Mouse (Mus musculus) stomach, embryonic 15.5 days (tissue): Measurements from ENCODE around the gene Slc35b1. TPM values are rescaled to one million over a fixed set of nuclear protein-coding genes. Genes with fewer than 3 reads are reported as not detected.

Experiments
- ATAC-seq: fragments of 200-750 bp; cut with Nextera tagmentation; 2 replicates; pipeline ENCODE4 v1.8.0; 2017; ENCODE audit warnings: low read depth, moderate number of reproducible peaks, moderate TSS enrichment; ENCODE audit not compliant: insufficient read depth, low FRiP score
- H3K27ac ChIP-seq: fragments of 300-500 bp; sonication (generic); 2 replicates; pipeline ENCODE4 v1.5.1; 2015; ENCODE audit warnings: mild to moderate bottlenecking, inconsistent platforms
- H3K27me3 ChIP-seq: fragments of 300-500 bp; sonication (generic); replicated peaks from 2 replicates; pipeline ENCODE4 v1.6.1; 2015; ENCODE audit warnings: inconsistent platforms
- H3K36me3 ChIP-seq: fragments of 300-500 bp; sonication (generic); 2 replicates; pipeline ENCODE4 v1.6.1; 2015; ENCODE audit warnings: inconsistent platforms
- H3K4me1 ChIP-seq: fragments of 300-500 bp; sonication (generic); 2 replicates; pipeline ENCODE4 v1.6.1; 2015; ENCODE audit warnings: inconsistent platforms
- H3K4me2 ChIP-seq: fragments of 300-500 bp; sonication (generic); 2 replicates; pipeline ENCODE4 v1.6.1; 2015; ENCODE audit warnings: mild to moderate bottlenecking, inconsistent platforms
- H3K4me3 ChIP-seq: fragments of 300-500 bp; sonication (generic); replicated peaks from 2 replicates; pipeline ENCODE4 v1.5.1; 2015; ENCODE audit warnings: inconsistent platforms
- H3K9ac ChIP-seq: fragments of 300-500 bp; sonication (generic); 2 replicates; pipeline ENCODE4 v1.6.1; 2015; ENCODE audit warnings: inconsistent platforms
- H3K9me3 ChIP-seq: fragments of 300-500 bp; sonication (generic); 2 replicates; pipeline ENCODE4 v1.6.1; 2016; ENCODE audit warnings: inconsistent platforms
- WGBS: fragments of 180-500 bp; shearing (Covaris S2); methylation state at CpG from one replicate; pipeline ENCODE4 v1.1.7; 2015; 5-methylcytosine and 5-hydroxymethylcytosine counted together
- polyA plus RNA-seq: library from polyadenylated mRNA; unstranded; fragments of >200 nt; fragmentation: Nextera tagmentation; extraction: Ambion mirVana; gene quantifications from 2 replicates; pipeline ENCODE4 v1.2.1, GENCODE M21; 2015

Slc35b1 gene
- polyA plus RNA-seq, 1 experiment from 2014 or later, result 96.3 TPM

DNA sequence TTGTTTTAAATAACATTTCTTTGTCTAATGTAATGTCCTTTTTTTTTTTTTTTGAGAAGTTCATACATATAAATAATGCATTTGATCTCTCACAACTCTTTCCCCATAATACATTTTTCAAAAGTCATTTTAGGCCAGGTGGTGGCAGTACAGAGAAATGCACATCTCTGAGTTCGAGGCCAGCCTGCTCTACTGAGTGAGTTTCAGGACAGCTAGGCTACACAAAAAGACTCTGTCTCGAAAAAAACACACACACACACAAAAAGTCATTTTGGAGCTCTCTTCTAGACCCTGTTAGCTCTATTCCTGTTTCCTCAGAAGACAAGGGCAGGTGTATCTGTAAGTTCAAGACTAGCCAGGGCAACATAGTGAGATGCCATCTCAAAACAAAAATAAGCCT lies 31.8 kb upstream of the Slc35b1 start:
- Histone ChIP-seq H3K36me3 (no peaks in the 10 kb centered on the region), H3K4me3 (no peak overlapping the region)
- 81% methylated on average over 2 of the region's 2 CpGs for WGBS

DNA sequence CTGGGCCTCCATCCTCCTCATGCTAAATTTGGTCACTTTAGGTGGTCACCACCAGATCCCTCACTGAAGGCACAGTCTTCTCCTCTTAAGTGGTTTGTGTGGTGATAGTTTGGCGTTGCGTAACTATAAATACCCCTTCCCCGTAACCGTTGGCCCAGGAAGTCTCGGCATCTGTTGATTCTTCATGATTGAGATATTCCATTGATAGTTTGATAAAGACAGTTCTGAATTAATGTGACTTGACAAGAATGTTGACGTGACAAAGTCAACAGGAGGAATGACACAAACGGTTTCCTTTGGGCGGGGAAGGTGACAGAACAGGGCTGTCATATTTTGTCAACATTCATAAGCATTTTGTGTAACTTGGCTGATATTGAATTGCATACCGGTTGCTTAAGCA lies 31.3 kb upstream of the Slc35b1 start:
- no peak for ATAC-seq
- 80% methylated on average over 9 of the region's 9 CpGs for WGBS
- no peaks in the 10 kb centered on the region for H3K36me3 ChIP-seq
- H3K4me2 ChIP-seq, result no peak overlapping the region
- H3K27ac ChIP-seq, result no peak overlapping the region
- no peak overlapping the region for H3K4me3 ChIP-seq
- peaks cover 11% of the 10 kb centered on the region for H3K4me1 ChIP-seq
- no peaks in the 10 kb centered on the region for H3K9me3 ChIP-seq
- no peaks in the 10 kb centered on the region for H3K27me3 ChIP-seq
- H3K9ac ChIP-seq, result no peak overlapping the region

More for the DNA sequence above, 31.8 kb upstream of the Slc35b1 start:
- no peaks in the 10 kb centered on the region for H3K27me3 ChIP-seq
- H3K4me2 ChIP-seq, result no peak overlapping the region
- no peaks in the 10 kb centered on the region for H3K9me3 ChIP-seq
- H3K27ac ChIP-seq, result no peak overlapping the region
- H3K4me1 ChIP-seq, result peaks cover 11% of the 10 kb centered on the region
- H3K9ac ChIP-seq, result no peak overlapping the region
- ATAC-seq, result no peak

DNA sequence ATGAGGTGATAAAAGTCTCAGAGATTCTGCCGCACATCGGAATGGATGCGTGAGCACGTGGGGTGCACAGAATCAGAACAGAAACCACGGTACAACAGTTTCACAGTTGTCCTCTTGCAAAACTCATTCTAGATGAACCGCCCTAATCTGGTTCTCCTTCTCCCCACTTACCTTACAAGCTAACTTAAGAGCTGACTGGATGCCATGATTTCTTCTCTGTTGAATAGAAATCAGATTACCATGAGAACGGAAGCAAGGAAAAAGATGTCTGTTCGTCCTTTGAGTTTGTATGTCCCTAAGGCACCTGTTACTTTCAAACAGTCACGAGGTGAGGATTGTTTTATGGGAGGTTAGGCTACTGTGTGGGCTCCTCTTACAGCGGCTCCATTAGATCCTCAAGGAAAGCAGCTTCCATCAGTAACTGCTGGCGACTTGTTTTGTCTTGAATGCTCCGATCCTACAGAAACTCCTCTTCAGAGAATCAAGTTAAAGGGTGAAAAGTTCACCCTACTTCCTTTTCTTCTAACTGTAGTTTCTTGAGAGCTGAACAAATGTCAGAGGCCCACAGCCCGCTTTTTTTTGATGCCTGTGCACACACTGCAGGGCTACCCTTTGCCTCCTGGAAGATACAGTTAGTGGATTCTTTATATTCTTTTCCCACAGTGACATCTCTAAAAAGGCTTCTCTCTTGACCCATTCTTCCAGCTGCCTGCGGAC lies 30.1 kb upstream of the Slc35b1 start:
- H3K4me2 ChIP-seq, result no peak overlapping the region; the same call in 1 of the 2 replicates
- peak overlapping the region; percentile 19; the same call in 1 of the 2 replicates for H3K27ac ChIP-seq

DNA sequence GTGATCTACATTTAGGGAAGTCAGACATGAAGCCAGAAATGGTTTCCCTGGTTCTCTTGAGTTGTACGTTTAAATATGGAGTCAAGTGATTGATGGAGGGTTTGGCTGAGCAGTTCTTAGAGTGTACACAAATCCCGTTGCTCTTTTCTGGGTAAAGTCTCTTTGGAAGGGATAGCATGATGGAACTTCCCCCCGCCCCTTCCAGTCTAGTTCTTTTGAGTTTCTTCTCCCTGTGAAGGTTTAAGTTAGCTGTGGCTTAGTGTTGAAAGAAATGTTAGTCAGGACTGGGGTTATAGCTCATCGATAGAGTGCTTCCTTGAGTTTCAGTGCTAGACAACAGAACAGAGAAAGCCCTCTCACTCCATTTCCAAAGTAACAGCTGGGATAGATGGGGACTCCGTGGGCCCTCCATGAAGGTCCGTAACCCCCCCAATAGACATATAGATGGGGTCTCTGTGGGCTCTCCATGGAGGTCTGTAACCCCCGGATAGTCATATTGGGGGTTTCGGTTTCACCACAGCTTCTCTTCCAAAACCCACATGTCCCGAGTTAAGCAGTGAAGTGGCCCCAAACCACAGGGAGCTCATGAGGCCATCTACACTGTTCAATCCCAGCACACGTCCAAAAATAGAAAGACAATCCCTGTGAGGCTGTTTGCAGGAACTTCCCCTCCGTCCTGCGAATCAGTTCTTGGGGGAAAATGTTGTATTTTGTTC lies 29.4 kb upstream of the Slc35b1 start:
- Histone ChIP-seq H3K27me3 (no peaks in the 10 kb centered on the region), H3K36me3 (no peaks in the 10 kb centered on the region), H3K9me3 (no peaks in the 10 kb centered on the region), H3K27ac (peak overlapping the region; percentile 19), H3K4me3 (no peak overlapping the region), H3K9ac (no peak overlapping the region), H3K4me1 (peaks cover 9% of the 10 kb centered on the region), H3K4me2 (no peak overlapping the region)
- ATAC-seq, result no peak
- WGBS, result 70% methylated on average over 12 of the region's 12 CpGs

More for the DNA sequence above, 30.1 kb upstream of the Slc35b1 start:
- H3K4me1 ChIP-seq, result peaks cover 11% of the 10 kb centered on the region
- ATAC-seq, result no peak
- H3K4me3 ChIP-seq, result no peak overlapping the region
- WGBS, result 72% methylated on average over 14 of the region's 14 CpGs
- no peaks in the 10 kb centered on the region for H3K9me3 ChIP-seq
- no peaks in the 10 kb centered on the region for H3K27me3 ChIP-seq
- H3K36me3 ChIP-seq, result no peaks in the 10 kb centered on the region
- no peak overlapping the region for H3K9ac ChIP-seq

DNA sequence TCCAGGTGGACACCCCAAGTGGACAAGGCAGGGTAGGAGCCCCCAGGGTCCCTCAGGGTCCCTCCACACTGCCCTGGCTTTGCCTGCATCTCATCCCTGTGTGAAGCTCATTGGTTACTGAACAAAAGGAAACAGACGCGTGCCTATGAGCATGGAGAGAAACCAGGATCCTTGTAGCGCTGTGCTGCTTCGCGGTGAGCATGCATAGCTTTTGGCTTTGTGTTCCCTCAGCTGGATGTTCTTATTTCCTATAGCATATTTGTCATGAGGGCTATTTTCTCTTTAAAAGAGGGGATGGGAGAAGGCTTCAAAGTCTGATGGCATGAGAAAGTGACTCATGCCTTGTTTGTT lies 28.9 kb upstream of the Slc35b1 start:
- 85% methylated on average over 5 of the region's 5 CpGs for WGBS
- ATAC-seq, result no peak
- H3K36me3 ChIP-seq, result no peaks in the 10 kb centered on the region
- no peak overlapping the region for H3K4me2 ChIP-seq
- H3K9ac ChIP-seq, result no peak overlapping the region
- H3K27me3 ChIP-seq, result no peaks in the 10 kb centered on the region
- H3K4me1 ChIP-seq, result 0 out of 2 replicates have a peak, but pooled peaks cover 5% of the 10 kb centered on the region
- H3K9me3 ChIP-seq, result no peaks in the 10 kb centered on the region
- H3K4me3 ChIP-seq, result no peak overlapping the region
- peak overlapping the region; percentile 19; the same call in 1 of the 2 replicates for H3K27ac ChIP-seq

DNA sequence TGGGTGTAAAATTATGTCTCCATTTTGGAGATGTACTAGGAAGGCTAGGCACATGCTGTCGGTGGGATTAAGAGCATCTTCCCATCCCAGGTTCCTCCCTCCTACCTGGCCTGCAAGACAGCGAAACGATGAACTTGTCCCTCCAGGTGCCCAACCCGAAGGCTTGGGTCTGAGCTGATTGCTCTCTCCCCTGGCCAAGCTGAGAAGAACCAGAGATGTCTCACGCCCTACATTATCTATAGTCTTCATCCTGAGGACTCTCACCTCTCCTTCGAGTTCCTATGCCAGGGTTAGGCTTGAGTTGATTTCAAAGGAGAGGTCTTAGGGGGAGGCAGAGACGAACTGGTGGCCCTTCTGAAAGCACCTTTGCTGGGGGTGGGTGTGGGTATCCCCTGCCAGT lies 28.5 kb upstream of the Slc35b1 start:
- WGBS, result 88% methylated on average over 7 of the region's 7 CpGs
- 0 out of 2 replicates have a peak, but pooled peaks have one; percentile 5 for ATAC-seq
- Histone ChIP-seq H3K27me3 (no peaks in the 10 kb centered on the region), H3K4me2 (no peak overlapping the region), H3K4me3 (no peak overlapping the region), H3K9me3 (no peaks in the 10 kb centered on the region), H3K4me1 (0 out of 2 replicates have a peak, but pooled peaks cover 5% of the 10 kb centered on the region), H3K27ac (0 out of 2 replicates have a peak overlapping the region, but pooled peaks have one; percentile 21), H3K36me3 (no peaks in the 10 kb centered on the region), H3K9ac (no peak overlapping the region)

DNA sequence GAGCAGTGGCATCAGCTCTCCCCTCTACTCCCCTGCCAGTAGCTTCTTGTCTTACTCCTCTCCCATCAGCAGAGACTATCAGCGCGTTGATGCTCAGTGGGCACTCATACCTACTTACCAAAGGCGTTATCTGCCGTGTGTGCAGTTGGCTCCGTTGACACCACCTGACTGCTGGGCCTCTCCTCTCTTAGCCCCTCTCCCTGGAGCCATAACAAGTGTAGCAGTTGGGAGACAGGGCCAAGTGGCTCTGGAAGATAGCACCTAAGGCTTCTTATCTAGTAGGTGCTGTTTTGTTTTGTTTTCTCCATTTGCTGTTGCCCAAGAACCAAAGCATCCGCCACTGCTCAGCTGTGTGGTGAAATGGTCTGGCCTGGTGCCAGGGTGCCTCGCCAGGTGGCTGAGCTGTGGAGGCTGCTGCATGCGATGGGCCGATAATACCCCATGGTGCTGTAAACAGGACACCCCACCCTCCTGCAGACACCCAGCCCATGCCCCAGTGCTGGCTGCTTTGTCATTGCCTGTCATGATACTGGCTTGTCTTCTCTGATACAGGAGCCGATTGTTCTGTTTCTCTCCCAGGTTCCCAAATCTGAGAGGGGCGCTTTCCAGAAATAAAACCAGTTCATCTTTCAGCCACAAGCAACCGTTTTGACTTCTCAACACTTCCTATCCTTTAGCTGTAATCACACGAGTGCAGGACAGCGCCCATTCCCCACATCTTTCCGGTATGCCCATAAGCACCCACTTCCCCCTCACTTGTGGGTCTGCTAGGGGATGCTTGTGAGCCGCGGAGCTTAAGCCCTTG lies 27.8 kb upstream of the Slc35b1 start:
- Histone ChIP-seq H3K27me3 (no peaks in the 10 kb centered on the region), H3K9me3 (no peaks in the 10 kb centered on the region), H3K27ac (0 out of 2 replicates have a peak overlapping the region, but pooled peaks have one; percentile 21), H3K9ac (no peak overlapping the region), H3K4me3 (no peak overlapping the region), H3K4me2 (no peak overlapping the region), H3K4me1 (0 out of 2 replicates have a peak, but pooled peaks cover 5% of the 10 kb centered on the region), H3K36me3 (no peaks in the 10 kb centered on the region)
- peak; percentile 95 for ATAC-seq
- 73% methylated on average over 17 of the region's 17 CpGs for WGBS

DNA sequence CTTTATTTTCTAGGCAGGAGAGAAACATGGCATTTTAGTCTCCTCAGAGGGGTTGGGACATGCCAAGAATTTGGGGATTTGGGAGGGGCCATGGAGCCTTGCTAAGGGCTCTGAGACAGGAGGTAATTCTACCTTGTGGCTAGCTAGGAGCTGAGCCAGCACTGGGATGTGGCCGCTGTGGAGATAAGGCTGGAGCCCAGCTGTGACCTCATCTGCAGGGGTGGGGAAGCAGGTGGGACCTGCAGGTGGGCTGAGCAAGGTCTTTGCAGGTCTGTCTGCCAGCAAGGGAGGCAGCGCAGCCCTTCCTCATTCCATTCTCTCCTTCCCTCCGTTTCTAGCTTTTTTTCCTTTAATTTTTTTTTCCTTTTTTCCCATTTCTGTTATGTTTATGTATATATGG lies 26.2 kb upstream of the Slc35b1 start:
- Histone ChIP-seq H3K9ac (no peak overlapping the region), H3K4me1 (0 out of 2 replicates have a peak, but pooled peaks cover 5% of the 10 kb centered on the region), H3K36me3 (no peaks in the 10 kb centered on the region), H3K27ac (no peak overlapping the region), H3K27me3 (no peaks in the 10 kb centered on the region), H3K4me2 (no peak overlapping the region), H3K9me3 (no peaks in the 10 kb centered on the region), H3K4me3 (no peak overlapping the region)
- 52% methylated on average over 3 of the region's 3 CpGs for WGBS
- no peak for ATAC-seq

DNA sequence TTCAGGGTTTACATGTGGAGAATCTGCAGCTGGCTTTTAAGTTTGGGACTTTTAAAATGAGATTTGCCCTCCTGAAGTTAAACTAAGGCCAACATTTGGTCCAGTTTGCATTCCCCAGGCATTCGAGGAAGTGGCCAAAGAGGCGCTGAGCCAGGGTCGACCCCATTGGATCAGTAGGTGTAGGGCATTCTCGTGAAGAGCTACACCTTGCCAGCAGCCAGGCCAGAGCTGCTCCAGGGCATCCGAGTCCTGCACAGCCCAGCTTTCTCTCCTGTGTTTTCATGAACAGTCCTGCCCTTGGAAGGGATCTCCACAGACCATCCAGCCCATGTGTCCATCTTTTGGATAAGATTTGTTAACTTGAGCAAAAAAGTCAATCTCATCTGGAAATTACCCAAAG lies 20.1 kb upstream of the Slc35b1 start:
- WGBS, result 71% methylated on average over 5 of the region's 5 CpGs
- no peak overlapping the region for H3K4me3 ChIP-seq
- H3K27me3 ChIP-seq, result no peaks in the 10 kb centered on the region
- H3K27ac ChIP-seq, result no peak overlapping the region
- H3K9me3 ChIP-seq, result no peaks in the 10 kb centered on the region
- ATAC-seq, result no peak
- no peak overlapping the region for H3K9ac ChIP-seq
- H3K4me1 ChIP-seq, result peaks cover 44% of the 10 kb centered on the region
- H3K36me3 ChIP-seq, result no peaks in the 10 kb centered on the region
- H3K4me2 ChIP-seq, result no peak overlapping the region

DNA sequence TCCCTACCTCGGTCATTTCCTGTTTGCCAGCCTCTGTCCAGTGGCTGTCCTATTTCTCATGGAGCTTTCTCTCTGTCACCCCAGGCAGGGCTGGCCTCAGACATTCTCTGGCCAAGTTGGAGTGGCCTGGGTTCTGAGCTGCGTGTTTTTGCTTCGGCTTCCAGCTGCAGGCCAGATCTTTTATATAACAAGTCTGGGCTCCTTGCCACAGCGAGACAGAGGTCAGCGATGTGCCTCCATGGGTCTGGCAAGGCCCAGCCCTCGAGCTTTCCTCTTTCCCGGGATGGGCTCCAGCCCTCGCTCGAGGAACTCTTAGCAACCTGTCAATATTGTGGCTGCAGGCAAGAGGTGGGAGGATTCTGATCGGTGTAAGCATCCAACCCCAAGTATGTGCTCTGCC lies 18.9 kb upstream of the Slc35b1 start:
- H3K36me3 ChIP-seq, result no peaks in the 10 kb centered on the region
- H3K9me3 ChIP-seq, result no peaks in the 10 kb centered on the region
- H3K9ac ChIP-seq, result no peak overlapping the region
- H3K4me2 ChIP-seq, result no peak overlapping the region
- no peaks in the 10 kb centered on the region for H3K27me3 ChIP-seq
- WGBS, result 50% methylated on average over 10 of the region's 10 CpGs
- no peak overlapping the region for H3K4me3 ChIP-seq
- H3K27ac ChIP-seq, result peak overlapping the region; percentile 73
- peak; percentile 36; the same call in 1 of the 2 replicates for ATAC-seq
- H3K4me1 ChIP-seq, result peaks cover 56% of the 10 kb centered on the region

DNA sequence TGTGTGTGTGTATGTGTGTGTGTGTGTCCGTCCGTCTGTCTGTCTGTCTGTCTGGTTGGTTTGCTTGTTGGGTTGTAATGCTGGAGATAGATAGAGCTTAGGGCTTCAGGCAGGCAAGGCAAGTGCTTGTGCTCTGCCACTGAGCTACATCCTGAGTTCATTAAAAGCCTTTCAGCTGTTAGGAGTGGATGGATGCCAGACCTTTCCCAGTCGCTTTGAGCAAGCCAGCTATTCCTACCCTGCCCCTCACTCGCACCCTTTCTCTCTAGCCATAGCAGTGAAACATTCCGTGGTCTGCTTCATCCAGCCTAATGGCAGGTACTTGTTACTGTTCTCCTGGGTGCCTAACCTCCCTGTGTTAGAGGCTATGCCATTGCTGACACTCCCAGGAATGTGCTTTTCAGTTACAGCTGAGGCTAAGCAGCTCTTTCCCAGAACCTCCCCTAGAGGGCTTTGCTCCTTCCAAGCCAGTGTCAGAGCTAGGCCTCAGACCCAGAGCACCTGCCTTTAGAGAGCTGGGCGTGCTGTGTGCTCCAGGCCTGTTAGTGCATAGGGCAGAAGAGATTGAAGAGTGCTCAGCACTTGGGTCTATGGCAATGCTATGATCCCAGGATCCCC lies 18.1 kb upstream of the Slc35b1 start:
- 62% methylated on average over 6 of the region's 6 CpGs for WGBS
- peak overlapping the region; percentile 73 for H3K27ac ChIP-seq
- no peaks in the 10 kb centered on the region for H3K36me3 ChIP-seq
- H3K27me3 ChIP-seq, result no peaks in the 10 kb centered on the region
- H3K9ac ChIP-seq, result no peak overlapping the region; the same call in 1 of the 2 replicates
- H3K4me1 ChIP-seq, result peaks cover 58% of the 10 kb centered on the region
- H3K9me3 ChIP-seq, result no peaks in the 10 kb centered on the region
- ATAC-seq, result no peak
- H3K4me2 ChIP-seq, result no peak overlapping the region
- H3K4me3 ChIP-seq, result no peak overlapping the region
